In genomic region chrX:58166184-58166904, GRCm38 (mm10) we compare ENCODE assay signal across 23 mouse cellular contexts.
DNase-seq lines count a peak whose midpoint lies in the region; ATAC-seq lines count a peak whose summit lies in the region.
"Had no signal": no experiment of that assay in that cellular context is flagged by ENCODE, and none has a peak within 500 bp of the region (broad histone marks: within the 10 kb centered on the region; RNA-seq: fewer than 3 reads in every experiment).

No protein-coding gene starts in this region.

- H3K9me3 ChIP-seq in forebrain, embryonic 13.5 days (replicated peaks), result no peaks in the 10 kb centered on the region
- no peaks in the 10 kb centered on the region for H3K9me3 ChIP-seq in forebrain, embryonic 12.5 days
- H3K9me3 ChIP-seq: heart, embryonic 15.5 days; hindbrain, embryonic 15.5 days; lung, embryonic 15.5 days; midbrain, embryonic 15.5 days; neural tube, embryonic 12.5 days had no signal

- no peak overlapping the region for H3K4me2 ChIP-seq in forebrain, embryonic 13.5 days
- no peak overlapping the region for H3K4me2 ChIP-seq in forebrain, embryonic 12.5 days
- H3K4me2 ChIP-seq: heart, embryonic 15.5 days; hindbrain, embryonic 15.5 days; lung, embryonic 15.5 days; midbrain, embryonic 15.5 days; neural tube, embryonic 12.5 days had no signal

- 82% methylated on average over 12 of the region's 12 CpGs for WGBS in forebrain, embryonic 13.5 days
- 86% methylated on average over 12 of the region's 12 CpGs for WGBS in forebrain, embryonic 12.5 days

- 0 out of 2 replicates have a peak, but pooled peaks have one; percentile 19 for ATAC-seq in forebrain, embryonic 13.5 days
- ATAC-seq in forebrain, embryonic 12.5 days (ENCODE audit: low FRiP score), result no peak
- ATAC-seq: midbrain, embryonic 15.5 days had no signal

- no peak overlapping the region for H3K9ac ChIP-seq in forebrain, embryonic 13.5 days
- no peak overlapping the region for H3K9ac ChIP-seq in forebrain, embryonic 12.5 days
- H3K9ac ChIP-seq: heart, embryonic 15.5 days; hindbrain, embryonic 15.5 days; liver, embryonic 14.5 days; lung, embryonic 15.5 days; midbrain, embryonic 15.5 days; neural tube, embryonic 12.5 days had no signal

- peak; percentile 7 to 8 for DNase-seq in left cerebral cortex, adult 18-20 months (ENCODE audit: low spot score in 2 of 2)
- no peak for DNase-seq in left cerebral cortex, postnatal 4 days
- peak; percentile 10 to 11 for DNase-seq in right cerebral cortex, adult 2 months (ENCODE audit: low spot score in 2 of 2)
- no peak for DNase-seq in right cerebral cortex, postnatal 36 days (ENCODE audit: low spot score in 2 of 2)
- DNase-seq in heart, postnatal 4 days, result no peak
- no peak for DNase-seq in retina, postnatal 1 day
- DNase-seq: adrenal gland, postnatal 10 days; cerebellum, adult 8-10 months; cerebellum, postnatal 36 days; heart, postnatal 36 days; kidney, adult 8-10 months; kidney, postnatal 25 days; thymus, postnatal 14 days had no signal

- H3K4me1 ChIP-seq in forebrain, embryonic 13.5 days, result no peaks in the 10 kb centered on the region
- no peaks in the 10 kb centered on the region for H3K4me1 ChIP-seq in forebrain, embryonic 12.5 days
- H3K4me1 ChIP-seq: heart, embryonic 15.5 days; hindbrain, embryonic 15.5 days; lung, embryonic 15.5 days; midbrain, embryonic 15.5 days; neural tube, embryonic 12.5 days had no signal

- H3K36me3 ChIP-seq in forebrain, embryonic 13.5 days (ENCODE audit: poor library complexity, severe bottlenecking), result no peaks in the 10 kb centered on the region
- H3K36me3 ChIP-seq in forebrain, embryonic 12.5 days (replicated peaks), result no peaks in the 10 kb centered on the region
- H3K36me3 ChIP-seq: heart, embryonic 15.5 days; hindbrain, embryonic 15.5 days; lung, embryonic 15.5 days; midbrain, embryonic 15.5 days; neural tube, embryonic 12.5 days had no signal

- intact Hi-C loops in left cerebral cortex, postnatal 4 days (cut with DNase I), result no loop called here

- no peak overlapping the region for H3K4me3 ChIP-seq in forebrain, embryonic 13.5 days
- no peak overlapping the region for H3K4me3 ChIP-seq in forebrain, embryonic 12.5 days (replicated peaks)
- H3K4me3 ChIP-seq: heart, embryonic 15.5 days; hindbrain, embryonic 15.5 days; layer of hippocampus, adult 2 months; lung, embryonic 15.5 days; midbrain, embryonic 15.5 days; neural tube, embryonic 12.5 days had no signal

- no peaks in the 10 kb centered on the region for H3K27me3 ChIP-seq in forebrain, embryonic 13.5 days
- H3K27me3 ChIP-seq in forebrain, embryonic 12.5 days, result no peaks in the 10 kb centered on the region
- H3K27me3 ChIP-seq: heart, embryonic 15.5 days; hindbrain, embryonic 15.5 days; lung, embryonic 15.5 days; midbrain, embryonic 15.5 days; neural tube, embryonic 12.5 days had no signal

- no peak overlapping the region for H3K27ac ChIP-seq in forebrain, embryonic 13.5 days
- H3K27ac ChIP-seq in forebrain, embryonic 12.5 days, result no peak overlapping the region
- H3K27ac ChIP-seq: heart, embryonic 15.5 days; hindbrain, embryonic 15.5 days; layer of hippocampus, adult 2 months; liver, embryonic 14.5 days; lung, embryonic 15.5 days; macrophage; midbrain, embryonic 15.5 days; neural tube, embryonic 12.5 days had no signal

Comparison
In these comparisons a context has a peak if more than half of its experiments do, and no peak if none do; other contexts are left out.
1. DNase-seq: peak in left cerebral cortex, adult 18-20 months (2 of 2) and right cerebral cortex, adult 2 months (2 of 2); none in left cerebral cortex, postnatal 4 days (single experiment), right cerebral cortex, postnatal 36 days (0 of 2), heart, postnatal 4 days (single experiment) and retina, postnatal 1 day (single experiment).